ENCODE assay signal across 31 mouse cellular contexts in genomic region chr3:54725344-54725743, GRCm38 (mm10). TPM values are rescaled to one million over a fixed set of nuclear protein-coding genes. Genes with fewer than 3 reads are reported as not detected.
"Had no signal": no experiment of that assay in that cellular context is flagged by ENCODE, and none has a peak within 500 bp of the region (broad histone marks: within the 10 kb centered on the region; RNA-seq: fewer than 3 reads in every experiment).

No protein-coding gene starts in this region.

- DNase-seq: cerebellum, adult 8-10 months; cerebellum, adult 9-10 months; cerebellum, adult 9-11 months; cerebellum, postnatal 10 days; cerebellum, postnatal 14 days; cerebellum, postnatal 25 days; cerebellum, postnatal 36 days; embryo, embryonic 11 days; forebrain, postnatal 0 days; gastrocnemius, adult 2 months; gastrocnemius, postnatal 10 days; gastrocnemius, postnatal 14 days; gastrocnemius, postnatal 25 days; gastrocnemius, postnatal 36 days; heart, adult 18-20 months; heart, adult 2 months had no signal

RNA-seq across cellular contexts. Expression of gene Alg5, which starts 10.0 kb away (rescaled TPM):
- polyA plus RNA-seq: erythroblast, embryonic 14.5 days had no signal

RNA-seq across cellular contexts. Expression of gene Gm21958, which starts 11.2 kb away (rescaled TPM):
- total RNA-seq: forebrain, postnatal 0 days; gastrocnemius, adult 18-20 months; gastrocnemius, adult 2 months; gastrocnemius, adult 8-10 months; gastrocnemius, postnatal 10 days; gastrocnemius, postnatal 14 days; gastrocnemius, postnatal 25 days; gastrocnemius, postnatal 36 days; gastrocnemius, postnatal 4 days; granulocyte monocyte progenitor cell, adult 5-6 weeks; heart, adult 18-20 months; heart, adult 2 months; heart, adult 8-10 months had no signal
- polyA plus RNA-seq: cortical plate, adult 2 months; embryonic facial prominence, embryonic 10.5 days; embryonic facial prominence, embryonic 13.5 days; embryonic facial prominence, embryonic 15.5 days; erythroblast, embryonic 14.5 days; forebrain, embryonic 13.5 days; forebrain, embryonic 14.5 days; forebrain, embryonic 16.5 days; frontal cortex, adult 2 months; heart, adult 2 months had no signal

RNA-seq across cellular contexts. Expression of gene Smad9, which starts 30.0 kb away (rescaled TPM):
- total RNA-seq: common myeloid progenitor, adult 5-6 weeks; granulocyte monocyte progenitor cell, adult 5-6 weeks had no signal
- polyA plus RNA-seq: erythroblast, embryonic 14.5 days had no signal
